Mouse (Mus musculus): ENCODE results near the gene Pagr1b.

Gene Pagr1b

GRCm38 (mm10) chr7:127020031-127020430 is 3.7 kb upstream of the Pagr1b start:
- DNase-seq (ENCODE audit: low read depth in 1 of 2, low spot score in 2 of 2), result no peak

GRCm38 (mm10) chr7:127019306-127019960 is 3.1 kb upstream of the Pagr1b start:
- DNase-seq (ENCODE audit: low read depth in 1 of 2, low spot score in 2 of 2), result no peak

GRCm38 (mm10) chr7:127018416-127019305 is 2.4 kb upstream of the Pagr1b start:
- no peak for DNase-seq (ENCODE audit: low read depth in 1 of 2, low spot score in 2 of 2)

GRCm38 (mm10) chr7:127017950-127018345 is 1.7 kb upstream of the Pagr1b start:
- no peak for DNase-seq (ENCODE audit: low read depth in 1 of 2, low spot score in 2 of 2)

DNA sequence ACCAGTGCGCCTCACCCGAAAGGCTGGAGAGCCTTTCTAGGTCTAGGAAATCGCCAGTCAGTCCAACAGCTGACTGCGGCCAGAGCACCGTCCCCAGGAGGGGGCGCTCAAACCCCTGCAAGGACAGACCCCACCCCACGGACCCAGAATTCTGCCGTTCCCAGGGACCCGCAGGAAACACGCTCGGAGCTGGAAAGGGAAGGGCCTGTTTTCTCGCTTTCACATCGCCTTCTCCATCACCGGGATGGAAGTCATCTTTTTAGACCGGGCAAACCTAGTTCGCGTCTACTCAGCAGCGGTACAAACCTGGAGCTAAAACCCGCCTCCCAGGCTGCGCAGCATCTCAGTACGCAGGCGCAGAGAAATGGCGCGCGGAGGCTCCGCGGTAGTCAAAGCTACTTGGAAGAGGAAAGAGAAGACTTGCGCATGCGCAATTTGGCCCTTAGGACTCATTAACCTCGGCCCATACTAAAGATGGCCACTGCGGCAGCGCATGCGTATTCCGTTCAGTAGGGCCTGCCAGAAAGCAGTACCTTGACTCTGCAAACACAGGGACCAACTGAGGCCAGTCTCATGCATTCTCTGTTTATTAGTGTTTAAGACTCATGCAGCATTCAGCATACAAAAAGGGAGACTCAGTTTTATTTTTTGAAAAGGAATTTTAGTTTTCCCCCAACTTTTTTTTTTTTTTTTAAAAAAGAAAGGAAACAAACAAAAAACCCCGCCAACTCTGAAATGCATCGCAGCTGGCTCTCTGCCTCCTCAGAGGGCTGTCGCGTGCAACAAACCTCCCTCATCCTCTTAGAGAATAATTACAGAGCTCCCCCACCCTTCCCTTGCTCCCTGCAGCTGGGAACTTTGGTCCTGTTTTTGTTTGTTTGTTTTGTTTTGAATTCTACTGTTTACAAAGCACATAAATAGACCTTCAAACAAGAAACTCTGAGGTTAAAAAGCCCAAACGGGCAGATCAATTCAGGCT is 976 bp upstream of the Pagr1b start, which contains the start of gene Pagr1a:
Pagr1a (minus strand) TSS at position 382 of the 979 bp plus-strand sequence.
- DNase-seq (ENCODE audit: low read depth in 1 of 2, low spot score in 2 of 2), result peak; percentile 90 to 93

- peak in 1 of 2 experiments; percentile 28 for DNase-seq (ENCODE audit: low read depth in 1 of 2, low spot score in 2 of 2)
Measured at GRCm38 (mm10) chr7:127016486-127016938, 228 bp upstream of the Pagr1b start.

- no peak for DNase-seq (ENCODE audit: low read depth in 1 of 2, low spot score in 2 of 2)
Measured at GRCm38 (mm10) chr7:127016081-127016480, 203 bp downstream of the Pagr1b start.

- no peak for DNase-seq (ENCODE audit: low read depth in 1 of 2, low spot score in 2 of 2)
Measured at GRCm38 (mm10) chr7:127014993-127015392, 1.3 kb downstream of the Pagr1b start.

DNA sequence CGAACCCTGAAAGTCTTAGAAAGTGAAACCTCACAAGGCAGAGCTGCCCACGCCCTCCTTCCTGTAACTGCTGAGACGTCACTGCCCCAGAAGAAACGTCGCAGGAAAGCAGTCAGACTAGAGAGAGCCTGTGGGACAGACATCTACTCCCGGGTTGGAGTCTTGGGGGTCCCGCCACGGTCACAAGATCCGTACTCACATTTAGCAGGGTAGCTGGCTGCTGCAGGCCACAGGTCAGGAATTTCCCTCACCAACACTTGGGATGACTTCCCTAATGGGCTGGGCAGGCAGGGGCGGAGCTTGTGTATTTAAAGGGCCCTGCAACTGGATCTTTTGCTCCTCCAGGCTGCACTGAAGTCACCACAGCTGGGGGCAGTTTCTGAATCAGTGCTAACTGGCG is 2.0 kb downstream of the Pagr1b start, which contains the start of gene Mvp:
Mvp (minus strand) TSS at position 302 of the 400 bp plus-strand sequence.
- peak in 1 of 2 experiments; percentile 68 for DNase-seq (ENCODE audit: low read depth in 1 of 2, low spot score in 2 of 2)

GRCm38 (mm10) chr7:127013385-127013784 is 2.9 kb downstream of the Pagr1b start:
- DNase-seq (ENCODE audit: low read depth in 1 of 2, low spot score in 2 of 2), result no peak

- no peak for DNase-seq (ENCODE audit: low read depth in 1 of 2, low spot score in 2 of 2)
Measured at GRCm38 (mm10) chr7:127012845-127013244, 3.4 kb downstream of the Pagr1b start.

GRCm38 (mm10) chr7:127012374-127012773 is 3.9 kb downstream of the Pagr1b start:
- no peak for DNase-seq (ENCODE audit: low read depth in 1 of 2, low spot score in 2 of 2)

GRCm38 (mm10) chr7:127011717-127012116 is 4.6 kb downstream of the Pagr1b start:
- no peak for DNase-seq (ENCODE audit: low read depth in 1 of 2, low spot score in 2 of 2)

DNA sequence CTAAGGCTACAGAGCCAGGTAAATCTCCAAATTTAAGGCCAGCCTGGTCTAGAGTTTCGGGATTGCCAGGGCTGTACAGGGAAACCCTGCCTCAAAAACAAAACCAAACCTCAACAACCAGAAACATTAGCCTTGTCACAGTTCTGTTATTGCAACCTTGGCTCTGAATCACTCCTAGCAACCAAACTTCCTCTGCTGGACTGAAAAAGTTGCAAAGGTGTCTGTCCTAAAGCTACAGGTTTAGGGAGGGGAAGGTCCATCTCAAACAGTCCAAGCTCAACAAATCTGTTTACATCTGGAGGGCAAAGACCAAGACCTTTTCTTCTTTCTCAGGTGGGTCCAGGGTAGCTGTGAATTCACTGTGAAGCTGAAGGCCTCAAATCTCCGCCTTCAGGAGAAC is 5.2 kb downstream of the Pagr1b start:
- no peak for DNase-seq (ENCODE audit: low read depth in 1 of 2, low spot score in 2 of 2)

GRCm38 (mm10) chr7:127009307-127010085 is 6.8 kb downstream of the Pagr1b start:
- no peak for DNase-seq (ENCODE audit: low read depth in 1 of 2, low spot score in 2 of 2)

DNA sequence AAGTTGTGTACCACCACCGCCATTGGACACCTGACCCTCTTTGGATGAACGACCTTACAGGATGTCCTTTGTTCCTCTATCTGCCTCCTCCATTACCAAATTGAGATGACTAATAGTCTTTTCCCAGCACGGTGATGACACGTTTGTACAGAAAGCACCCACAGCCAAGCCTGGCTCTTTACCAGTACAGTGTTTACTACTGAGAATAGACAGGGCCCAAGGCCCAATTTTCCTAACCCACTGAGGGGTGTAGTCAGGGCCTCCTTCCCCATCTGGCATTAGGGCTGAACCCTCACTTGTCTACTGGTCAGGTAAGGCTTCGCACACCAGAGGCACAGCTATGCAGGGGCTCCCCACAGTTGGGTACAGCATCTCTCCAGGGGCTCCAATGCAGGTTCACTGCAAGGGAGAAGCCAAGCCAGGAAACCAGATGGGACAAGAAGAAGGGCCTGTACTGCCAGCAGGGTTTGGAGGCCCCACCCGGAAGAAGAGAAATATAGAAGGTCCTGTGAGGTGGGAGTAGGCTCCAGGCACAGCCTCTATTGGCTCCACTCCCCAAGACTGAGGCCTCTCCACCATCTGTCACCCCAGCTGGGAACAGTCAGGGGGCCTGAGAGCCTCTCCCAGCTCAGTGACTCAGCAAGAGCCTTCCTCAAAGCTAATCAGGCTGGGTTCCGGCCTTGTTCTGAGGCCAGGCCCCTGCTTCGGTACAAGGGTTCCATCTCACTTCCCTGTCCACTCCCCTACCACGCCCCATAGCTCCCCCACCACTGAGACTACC is 7.9 kb downstream of the Pagr1b start:
- DNase-seq (ENCODE audit: low read depth in 1 of 2, low spot score in 2 of 2), result peak; percentile 64 to 73

GRCm38 (mm10) chr7:127007313-127008024 is 8.8 kb downstream of the Pagr1b start:
- no peak for DNase-seq (ENCODE audit: low read depth in 1 of 2, low spot score in 2 of 2)

GRCm38 (mm10) chr7:127004122-127004875 is 12.0 kb downstream of the Pagr1b start:
- no peak for DNase-seq (ENCODE audit: low read depth in 1 of 2, low spot score in 2 of 2)

Data from monocyte, adult 2 months (primary cell).